Mouse (Mus musculus): ENCODE measurements around the gene Spred3.

GRCm38 (mm10) chr7:29178106-29178505, 7.9 kb upstream of the Spred3 start:
- TF ChIP-seq CTCF (IDR thresholded peaks at IDR 0.05; ENCODE audit: low read depth), result peak; percentile 35; the same call in 1 of the 2 replicates
- no peak for TF ChIP-seq EP300 (IDR thresholded peaks at IDR 0.05; ENCODE audit: low read depth)
